Mouse (Mus musculus) lung, embryonic 15.5 days (tissue): ENCODE results near the gene Kank1. TPM values are rescaled to one million over a fixed set of nuclear protein-coding genes. Genes with fewer than 3 reads are reported as not detected.
A peak's percentile ranks its signal among the peaks of the same experiment; 100 is the strongest.

ENCODE experiments used
- ATAC-seq: fragments of 200-750 bp; cut with Nextera tagmentation; 2 replicates; pipeline ENCODE4 v1.8.0; 2017; ENCODE audit warnings: moderate number of reproducible peaks, borderline replicate concordance; ENCODE audit not compliant: low FRiP score, low TSS enrichment; ENCODE audit errors: extremely low read depth
- H3K27ac ChIP-seq: fragments of 300-500 bp; sonication (generic); 2 replicates; pipeline ENCODE4 v1.5.1; 2015; ENCODE audit warnings: moderate library complexity, mild to moderate bottlenecking, inconsistent platforms
- H3K27me3 ChIP-seq: fragments of 300-500 bp; sonication (generic); 2 replicates; pipeline ENCODE4 v1.6.1; 2015; ENCODE audit warnings: inconsistent platforms
- H3K36me3 ChIP-seq: fragments of 300-500 bp; sonication (generic); 2 replicates; pipeline ENCODE4 v1.6.1; 2015; ENCODE audit warnings: inconsistent platforms
- H3K4me1 ChIP-seq: fragments of 300-500 bp; sonication (generic); 2 replicates; pipeline ENCODE4 v1.6.1; 2015; ENCODE audit warnings: inconsistent platforms
- H3K4me2 ChIP-seq: fragments of 300-500 bp; sonication (generic); 2 replicates; pipeline ENCODE4 v1.6.1; 2015; ENCODE audit warnings: inconsistent platforms, mild to moderate bottlenecking, moderate library complexity
- H3K4me3 ChIP-seq: fragments of 300-500 bp; sonication (generic); 2 replicates; pipeline ENCODE4 v1.5.1; 2015; ENCODE audit warnings: mild to moderate bottlenecking, inconsistent platforms
- H3K9ac ChIP-seq: fragments of 300-500 bp; sonication (generic); 2 replicates; pipeline ENCODE4 v1.6.1; 2015; ENCODE audit warnings: inconsistent platforms
- H3K9me3 ChIP-seq: fragments of 300-500 bp; sonication (generic); 2 replicates; pipeline ENCODE4 v1.6.1; 2016; ENCODE audit warnings: inconsistent platforms
- WGBS: fragments of 180-500 bp; shearing (Covaris S2); methylation state at CpG from one replicate; pipeline ENCODE4 v1.1.7; 2015; 5-methylcytosine and 5-hydroxymethylcytosine counted together
- polyA plus RNA-seq: library from polyadenylated mRNA; unstranded; fragments of >200 nt; fragmentation: Nextera tagmentation; extraction: Ambion mirVana; gene quantifications from 2 replicates; pipeline ENCODE4 v1.2.1, GENCODE M21; 2015

Kank1 gene
- polyA plus RNA-seq, 1 experiment from 2014 or later = 18.6 TPM

DNA sequence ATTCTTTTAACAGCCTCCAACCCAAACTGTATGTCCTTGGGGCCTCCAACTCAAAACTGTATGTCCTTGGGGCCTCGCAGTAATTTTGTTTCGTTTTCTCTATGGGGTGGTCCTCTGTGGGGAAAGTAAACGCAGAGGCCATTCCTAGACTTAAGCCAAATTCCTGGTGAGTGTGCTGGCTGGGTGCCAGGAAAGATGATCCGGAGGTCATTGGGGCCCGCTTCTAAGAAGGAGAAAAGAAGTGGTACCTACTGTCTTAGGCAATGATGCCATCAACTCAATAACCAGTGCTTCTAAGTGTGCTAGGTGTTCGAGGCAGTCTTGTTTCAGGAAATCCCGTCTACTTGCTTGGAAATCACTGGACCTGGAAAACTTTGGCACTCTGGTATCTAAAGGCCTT lies 87.5 kb downstream of the Kank1 start:
- Histone ChIP-seq H3K36me3 (no peaks in the 10 kb centered on the region), H3K9ac (no peak overlapping the region), H3K27ac (no peak overlapping the region), H3K9me3 (no peaks in the 10 kb centered on the region), H3K4me1 (peaks cover 13% of the 10 kb centered on the region; the same call in 1 of the 2 replicates), H3K27me3 (no peaks in the 10 kb centered on the region), H3K4me3 (no peak overlapping the region), H3K4me2 (no peak overlapping the region)
- 31% methylated on average over 7 of the region's 7 CpGs for WGBS
- no peak for ATAC-seq

DNA sequence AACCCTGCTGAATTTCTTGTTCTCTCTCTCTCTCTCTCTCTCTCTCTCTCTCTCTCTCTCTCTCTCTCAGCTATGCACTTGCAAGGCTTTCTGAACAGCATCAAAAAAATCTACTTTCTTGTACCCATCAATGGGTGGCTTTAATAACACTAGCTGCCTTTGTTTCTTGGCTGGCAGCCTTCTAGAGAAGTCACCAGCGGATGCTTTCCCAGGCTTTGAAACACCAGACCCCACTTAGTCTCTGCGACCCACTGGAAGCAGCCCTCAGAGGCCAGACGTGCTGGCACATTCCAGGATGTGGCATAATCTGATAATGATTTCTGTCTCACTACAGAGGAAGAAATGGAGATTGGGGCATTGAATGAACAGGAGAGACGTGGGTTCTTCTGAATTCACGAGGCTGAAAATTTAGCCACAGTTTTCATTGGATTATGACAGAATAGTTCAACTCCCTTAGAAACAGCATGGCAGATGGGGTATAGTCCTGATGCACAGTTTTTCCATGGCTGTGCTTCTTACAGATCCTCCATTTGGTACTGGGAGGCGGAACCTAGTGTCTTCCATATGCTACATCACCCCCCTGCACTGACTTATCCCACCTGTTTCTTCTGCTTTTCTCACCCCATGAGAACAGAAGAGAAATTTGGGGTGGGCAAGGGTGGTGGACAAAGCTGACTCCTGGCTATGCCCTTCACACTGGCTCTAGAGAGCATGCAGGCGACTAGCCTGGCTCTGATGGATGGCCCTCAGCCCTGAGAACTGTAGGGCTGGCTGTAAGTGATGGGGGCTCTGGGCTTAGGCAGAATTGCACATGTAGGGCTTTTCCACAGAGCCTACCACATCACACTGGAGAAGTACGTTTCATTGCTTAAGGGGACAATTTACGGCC lies 88.6 kb downstream of the Kank1 start:
- Histone ChIP-seq H3K9me3 (no peaks in the 10 kb centered on the region), H3K27me3 (no peaks in the 10 kb centered on the region), H3K4me3 (no peak overlapping the region), H3K36me3 (no peaks in the 10 kb centered on the region), H3K9ac (no peak overlapping the region), H3K27ac (no peak overlapping the region), H3K4me1 (peaks cover 13% of the 10 kb centered on the region; the same call in 1 of the 2 replicates), H3K4me2 (no peak overlapping the region)
- no peak for ATAC-seq
- 67% methylated on average over 9 of the region's 9 CpGs for WGBS

DNA sequence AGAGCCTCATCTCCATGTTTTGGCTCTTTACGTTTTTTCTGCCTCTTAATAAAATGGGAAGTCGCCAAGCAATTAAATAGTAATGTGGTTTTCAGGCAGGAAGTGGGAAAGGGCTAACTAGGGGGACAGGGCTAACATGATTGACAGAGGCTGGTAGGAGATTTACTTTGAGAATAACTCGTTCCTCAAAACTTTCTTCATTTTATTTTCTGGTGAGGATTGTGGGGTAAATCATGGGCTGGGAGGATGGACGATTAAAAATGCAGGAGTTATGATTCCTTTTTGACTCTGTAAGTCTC lies 89.2 kb downstream of the Kank1 start:
- WGBS = 71% methylated on average over 4 of the region's 4 CpGs
- no peak for ATAC-seq
- Histone ChIP-seq H3K9me3 (no peaks in the 10 kb centered on the region), H3K36me3 (no peaks in the 10 kb centered on the region), H3K4me3 (no peak overlapping the region), H3K4me2 (no peak overlapping the region), H3K27ac (no peak overlapping the region), H3K4me1 (peaks cover 13% of the 10 kb centered on the region; the same call in 1 of the 2 replicates), H3K27me3 (no peaks in the 10 kb centered on the region), H3K9ac (no peak overlapping the region)

DNA sequence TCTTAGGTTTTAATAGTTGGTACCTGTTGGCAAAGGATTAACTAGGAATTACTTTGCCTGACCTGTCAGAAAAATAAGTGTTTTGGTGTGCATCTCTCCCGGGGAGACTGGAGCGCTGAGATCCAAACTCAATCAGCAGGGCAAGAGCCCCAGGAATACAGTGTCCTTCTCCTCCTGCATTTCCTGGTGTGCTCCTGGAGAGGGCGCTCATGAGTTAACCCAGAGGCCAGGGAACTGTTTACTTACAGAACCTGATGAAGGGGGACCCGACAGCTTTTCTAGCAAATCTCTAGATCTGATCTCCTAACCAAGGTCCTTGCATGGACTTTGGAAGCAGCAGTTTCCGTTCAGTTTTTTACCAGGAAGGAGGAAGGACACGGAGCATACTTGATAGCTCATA lies 90.9 kb downstream of the Kank1 start:
- no peak overlapping the region for H3K4me3 ChIP-seq
- ATAC-seq = no peak
- H3K36me3 ChIP-seq = no peaks in the 10 kb centered on the region
- H3K9ac ChIP-seq = no peak overlapping the region
- no peak overlapping the region for H3K4me2 ChIP-seq
- 60% methylated on average over 6 of the region's 6 CpGs for WGBS
- no peaks in the 10 kb centered on the region for H3K27me3 ChIP-seq
- peaks cover 13% of the 10 kb centered on the region; the same call in 1 of the 2 replicates for H3K4me1 ChIP-seq
- no peak overlapping the region for H3K27ac ChIP-seq
- H3K9me3 ChIP-seq = no peaks in the 10 kb centered on the region

DNA sequence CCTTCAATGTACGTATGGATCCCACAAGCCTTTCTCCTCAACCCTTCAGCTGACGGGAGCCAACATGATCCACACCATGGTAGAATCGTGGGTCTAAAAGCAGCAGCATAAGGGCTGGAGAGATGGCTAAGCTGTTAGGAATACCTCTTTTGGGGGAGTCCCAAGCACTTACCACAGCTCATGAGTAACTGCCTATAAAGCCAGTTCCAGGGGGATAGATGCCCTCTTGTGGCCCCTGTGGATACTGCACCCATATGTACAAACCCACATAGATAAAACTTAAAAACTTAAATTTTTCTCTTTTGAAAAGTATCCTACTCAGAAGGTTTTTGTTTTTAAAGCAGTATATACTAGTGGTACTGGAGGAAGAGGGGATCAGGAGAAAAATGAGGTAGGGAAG lies 97.6 kb downstream of the Kank1 start:
- Histone ChIP-seq H3K9ac (no peak overlapping the region), H3K9me3 (no peaks in the 10 kb centered on the region), H3K36me3 (no peaks in the 10 kb centered on the region), H3K4me2 (no peak overlapping the region), H3K27me3 (peaks cover 5% of the 10 kb centered on the region; the same call in 1 of the 2 replicates), H3K4me1 (no peaks in the 10 kb centered on the region), H3K4me3 (no peak overlapping the region), H3K27ac (no peak overlapping the region)
- ATAC-seq = no peak
- 53% methylated on average over 3 of the region's 3 CpGs for WGBS

DNA sequence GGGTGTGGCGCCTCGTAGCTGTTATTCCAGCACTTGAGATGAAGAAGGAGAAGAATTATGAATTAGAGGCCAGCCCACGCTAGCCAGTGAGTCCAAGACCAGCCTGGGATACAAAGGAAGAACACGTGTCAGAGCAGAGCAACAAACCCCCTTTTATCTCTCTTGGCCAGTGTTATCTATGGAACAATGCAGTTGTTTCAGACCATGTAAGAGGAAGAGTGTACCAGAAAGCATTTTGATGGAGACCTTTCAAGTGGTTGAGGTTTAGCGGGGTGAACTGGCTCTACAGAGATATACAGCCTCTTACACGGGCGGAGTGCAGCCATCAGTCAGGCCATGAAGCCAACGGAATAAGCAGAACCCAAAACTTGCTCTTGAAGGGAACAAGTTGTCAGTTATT lies 100.0 kb downstream of the Kank1 start:
- WGBS = 69% methylated on average over 8 of the region's 8 CpGs
- no peak for ATAC-seq
- no peaks in the 10 kb centered on the region for H3K4me1 ChIP-seq

DNA sequence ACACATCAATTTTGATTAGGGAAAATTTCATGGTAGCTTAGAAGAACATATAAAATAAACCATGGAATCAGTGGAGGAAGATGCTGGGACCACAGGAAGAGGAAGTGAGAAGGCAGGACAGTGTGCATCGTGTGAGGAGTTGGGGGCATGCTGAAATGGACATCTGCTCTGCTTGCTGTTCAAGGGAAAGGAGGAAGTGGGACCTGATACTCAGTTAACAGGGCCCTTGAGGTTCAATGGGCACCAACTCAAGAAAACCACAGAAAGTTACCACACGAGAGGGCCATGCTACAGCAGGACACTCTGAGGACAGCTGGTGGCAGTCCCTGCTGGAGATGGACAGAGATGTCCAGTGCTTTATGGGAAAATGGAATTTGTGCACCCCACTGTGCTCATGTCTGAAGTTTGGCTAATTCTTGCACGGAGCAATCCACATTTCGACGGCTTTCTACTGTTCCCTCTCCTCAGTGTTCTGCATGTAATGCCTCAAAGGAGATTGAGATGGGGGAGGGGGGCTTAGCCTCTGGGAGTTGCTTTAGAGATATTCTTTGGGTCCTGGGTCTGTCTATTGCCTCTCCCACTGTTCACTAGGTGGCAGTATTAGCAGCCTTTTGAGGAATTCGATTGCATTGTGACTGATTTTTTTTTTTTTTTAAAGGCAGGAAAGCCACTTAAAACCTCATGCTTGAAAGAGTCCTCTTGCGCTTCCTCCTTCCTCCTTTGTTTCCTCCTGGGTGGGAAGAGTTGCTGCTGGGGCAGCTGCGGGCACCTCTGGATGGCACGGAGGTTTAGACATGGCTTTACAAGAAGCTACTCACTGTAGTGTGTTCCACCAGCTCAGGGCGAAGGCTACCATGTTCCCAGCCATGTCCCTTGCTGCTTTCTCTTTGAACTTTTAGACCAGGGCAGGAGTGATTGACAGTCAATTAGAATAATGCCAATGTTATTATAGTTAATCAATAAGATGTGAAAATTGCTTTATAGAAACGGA lies 104.2 kb downstream of the Kank1 start:
- Histone ChIP-seq H3K4me1 (peaks cover 14% of the 10 kb centered on the region), H3K4me2 (no peak overlapping the region), H3K27ac (no peak overlapping the region), H3K4me3 (no peak overlapping the region), H3K27me3 (peaks cover 12% of the 10 kb centered on the region), H3K9ac (no peak overlapping the region), H3K36me3 (no peaks in the 10 kb centered on the region), H3K9me3 (no peaks in the 10 kb centered on the region)
- WGBS = 42% methylated on average over 11 of the region's 11 CpGs
- ATAC-seq = peak; percentile 29

More for the DNA sequence above, 100.0 kb downstream of the Kank1 start:
- H3K27me3 ChIP-seq = peaks cover 5% of the 10 kb centered on the region; the same call in 1 of the 2 replicates
- H3K4me2 ChIP-seq = no peak overlapping the region
- H3K36me3 ChIP-seq = no peaks in the 10 kb centered on the region
- no peak overlapping the region for H3K9ac ChIP-seq
- H3K27ac ChIP-seq = no peak overlapping the region
- H3K4me3 ChIP-seq = no peak overlapping the region
- H3K9me3 ChIP-seq = no peaks in the 10 kb centered on the region

DNA sequence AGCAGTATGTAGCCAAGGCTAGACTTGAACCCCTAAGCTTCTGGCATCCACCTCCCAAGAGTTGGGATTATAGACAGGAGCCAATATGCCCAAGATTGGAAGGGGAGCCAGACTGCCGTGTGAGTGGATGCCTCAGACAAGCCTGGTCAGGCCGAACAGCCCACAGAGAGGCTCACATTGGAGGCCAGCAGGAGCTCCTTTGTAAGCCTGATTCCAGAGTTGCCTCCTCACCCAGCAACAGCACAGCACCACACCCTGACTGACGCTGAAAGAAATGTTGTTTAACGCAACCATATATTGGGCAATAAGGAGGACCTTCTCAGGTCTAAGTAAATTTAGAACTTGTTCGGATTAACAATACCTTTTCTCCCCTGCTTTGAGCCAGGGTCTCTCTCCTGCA lies 105.3 kb downstream of the Kank1 start:
- Histone ChIP-seq H3K27ac (no peak overlapping the region), H3K36me3 (no peaks in the 10 kb centered on the region), H3K9me3 (no peaks in the 10 kb centered on the region), H3K4me2 (no peak overlapping the region), H3K27me3 (peaks cover 12% of the 10 kb centered on the region), H3K4me1 (peaks cover 14% of the 10 kb centered on the region), H3K4me3 (no peak overlapping the region), H3K9ac (no peak overlapping the region)
- WGBS = 89% methylated on average over 5 of the region's 5 CpGs
- no peak for ATAC-seq

DNA sequence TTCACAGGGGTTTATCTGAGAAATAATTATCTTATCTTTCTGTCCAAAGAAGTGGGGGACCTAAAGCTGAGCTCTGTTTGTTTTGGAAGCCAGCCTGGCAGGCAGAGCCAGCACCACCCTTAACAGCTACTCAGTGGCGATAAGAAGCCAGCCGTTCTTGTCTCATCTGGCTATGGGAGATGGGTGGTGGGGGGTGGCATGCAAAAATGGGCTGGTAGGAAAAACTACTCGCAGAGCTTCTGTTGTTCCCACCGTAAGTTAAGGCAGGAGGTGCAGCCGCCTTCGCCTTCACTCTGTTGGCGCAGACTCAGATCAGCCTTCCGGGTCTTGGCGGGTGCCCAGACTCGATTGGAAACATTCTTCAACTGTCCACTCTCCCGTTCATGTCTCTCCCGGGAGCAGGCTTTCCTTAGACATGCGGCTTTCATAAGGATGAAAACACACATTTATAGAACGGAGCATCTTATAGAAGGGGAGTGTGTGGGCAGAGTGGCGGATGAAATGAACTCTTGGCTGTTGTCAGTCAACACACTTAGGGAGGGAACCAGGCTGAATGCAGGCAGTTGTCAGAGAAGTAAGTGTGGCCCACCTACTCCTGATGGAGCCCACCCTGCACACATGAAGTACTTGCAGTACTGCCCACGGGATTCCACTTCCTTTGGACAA lies 107.0 kb downstream of the Kank1 start:
- no peak overlapping the region for H3K27ac ChIP-seq
- H3K27me3 ChIP-seq = peaks cover 8% of the 10 kb centered on the region
- no peaks in the 10 kb centered on the region for H3K36me3 ChIP-seq
- WGBS = 15% methylated on average over 16 of the region's 16 CpGs
- H3K4me1 ChIP-seq = peaks cover 14% of the 10 kb centered on the region
- no peak overlapping the region for H3K9ac ChIP-seq
- peak overlapping the region; percentile 22 for H3K4me3 ChIP-seq
- no peaks in the 10 kb centered on the region for H3K9me3 ChIP-seq
- ATAC-seq = peak; percentile 48; the same call in 1 of the 2 replicates
- H3K4me2 ChIP-seq = peak overlapping the region; percentile 56

DNA sequence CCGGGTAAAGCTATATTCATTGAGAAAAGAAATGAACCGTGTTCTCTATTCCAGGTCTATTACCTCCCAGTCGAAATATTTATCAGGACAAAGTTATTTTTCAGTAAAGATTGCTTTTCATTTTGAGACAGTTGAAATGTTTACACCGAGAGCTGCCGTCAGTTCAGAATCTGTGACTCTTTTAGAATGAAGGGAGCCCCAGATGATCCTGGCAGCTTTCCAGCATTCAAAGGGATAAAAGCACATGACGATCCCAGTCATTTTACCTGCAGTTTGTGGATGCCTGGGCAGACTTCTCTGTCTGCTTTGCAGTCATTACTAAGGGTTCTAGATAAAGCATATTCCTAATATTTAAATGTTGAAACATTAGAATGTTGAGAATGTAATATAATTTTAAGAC lies 107.6 kb downstream of the Kank1 start:
- Histone ChIP-seq H3K9ac (no peak overlapping the region), H3K4me2 (peak overlapping the region; percentile 56), H3K36me3 (no peaks in the 10 kb centered on the region), H3K27me3 (peaks cover 7% of the 10 kb centered on the region), H3K4me1 (peaks cover 14% of the 10 kb centered on the region), H3K9me3 (no peaks in the 10 kb centered on the region), H3K4me3 (no peak overlapping the region), H3K27ac (no peak overlapping the region)
- ATAC-seq = no peak
- WGBS = 25% methylated on average over 6 of the region's 6 CpGs

DNA sequence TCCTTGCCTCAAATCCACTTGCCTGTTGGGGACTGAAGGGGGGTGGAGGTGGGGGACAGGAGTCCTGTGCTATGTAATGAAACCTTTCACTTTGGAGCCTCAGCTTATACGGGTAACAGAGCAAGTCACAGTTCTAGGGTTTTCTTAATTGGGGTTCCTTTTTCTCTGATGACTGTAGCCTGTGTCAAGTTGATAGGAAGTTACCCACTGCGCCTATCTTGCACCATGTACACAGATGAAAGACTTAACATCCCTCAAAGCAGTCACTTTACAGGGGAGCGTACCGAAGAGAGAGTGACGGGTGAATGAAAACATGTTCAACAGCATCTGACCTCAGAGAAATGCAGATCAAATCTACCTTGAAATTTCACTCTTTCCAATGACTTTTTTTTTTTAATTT lies 109.2 kb downstream of the Kank1 start:
- H3K27me3 ChIP-seq = peaks cover 18% of the 10 kb centered on the region
- H3K4me1 ChIP-seq = peaks cover 14% of the 10 kb centered on the region
- no peaks in the 10 kb centered on the region for H3K36me3 ChIP-seq
- H3K9ac ChIP-seq = no peak overlapping the region
- no peak overlapping the region for H3K27ac ChIP-seq
- 90% methylated on average over 5 of the region's 5 CpGs for WGBS
- no peak overlapping the region for H3K4me2 ChIP-seq
- ATAC-seq = no peak
- H3K4me3 ChIP-seq = no peak overlapping the region
- no peaks in the 10 kb centered on the region for H3K9me3 ChIP-seq
